Mouse (Mus musculus): Measurements from ENCODE around the gene Erbb3. TPM values are rescaled to one million over a fixed set of nuclear protein-coding genes. Genes with fewer than 3 reads are reported as not detected.

Erbb3 gene
- polyA plus RNA-seq, 1 experiment from 2014 or later: 20.9 TPM

DNA sequence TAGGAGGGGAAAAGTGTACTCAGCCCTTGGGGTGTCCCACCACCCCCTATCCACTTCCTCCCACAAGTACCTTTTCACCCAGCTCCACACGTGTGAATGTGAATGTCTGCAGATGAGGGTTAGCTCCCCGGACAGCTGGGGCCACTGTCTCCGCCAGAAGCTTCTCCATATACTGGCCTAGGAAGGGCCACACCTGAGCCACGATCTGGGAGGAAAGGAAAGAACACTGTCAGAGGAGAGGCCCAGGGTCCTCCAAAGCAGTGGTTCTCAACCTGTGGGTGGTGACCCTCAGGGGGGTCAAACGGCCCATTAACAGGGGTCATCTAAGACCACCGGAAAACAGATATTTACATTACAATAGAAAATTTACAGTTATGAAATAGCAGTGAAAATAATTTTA lies 67.1 kb downstream of the Erbb3 start:
- no peak for ATAC-seq (ENCODE audit: insufficient number of reproducible peaks, insufficient read depth, low FRiP score, low TSS enrichment)
- H3K9ac ChIP-seq: no peak overlapping the region
- peaks cover 36% of the 10 kb centered on the region for H3K27me3 ChIP-seq
- peaks cover 21% of the 10 kb centered on the region for H3K36me3 ChIP-seq
- no peak overlapping the region for H3K4me2 ChIP-seq (replicated peaks)
- H3K27ac ChIP-seq: no peak overlapping the region
- peaks cover 16% of the 10 kb centered on the region; the same call in 1 of the 2 replicates for H3K4me1 ChIP-seq
- no peaks in the 10 kb centered on the region for H3K9me3 ChIP-seq
- 74% methylated on average over 6 of the region's 6 CpGs for WGBS
- H3K4me3 ChIP-seq: no peak overlapping the region

DNA sequence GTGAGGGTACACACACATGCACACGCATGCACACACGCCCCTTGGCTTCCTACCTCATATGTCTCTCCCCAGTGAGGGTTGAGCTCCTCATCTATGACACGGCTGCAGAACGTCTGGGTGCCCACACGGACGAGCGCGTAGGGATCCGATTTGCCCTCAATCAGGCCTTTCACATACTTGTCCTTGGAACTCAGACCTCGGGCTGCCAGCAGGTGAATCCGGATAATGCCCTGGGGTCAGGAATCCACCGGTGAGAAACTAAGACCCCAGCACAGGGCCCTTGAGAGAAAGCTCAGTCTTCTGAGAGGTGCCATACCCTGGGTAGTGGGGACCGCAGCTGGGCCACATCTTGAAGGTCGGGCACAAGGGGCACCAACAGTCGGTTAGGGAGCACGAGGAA lies 68.9 kb downstream of the Erbb3 start:
- Histone ChIP-seq H3K27ac (no peak overlapping the region), H3K4me3 (no peak overlapping the region), H3K9ac (0 out of 2 replicates have a peak overlapping the region, but pooled peaks have one; percentile 9), H3K9me3 (no peaks in the 10 kb centered on the region), H3K36me3 (peaks cover 31% of the 10 kb centered on the region), H3K27me3 (peaks cover 49% of the 10 kb centered on the region), H3K4me2 (replicated peaks) (no peak overlapping the region), H3K4me1 (peaks cover 16% of the 10 kb centered on the region; the same call in 1 of the 2 replicates)
- no peak for ATAC-seq (ENCODE audit: insufficient number of reproducible peaks, insufficient read depth, low FRiP score, low TSS enrichment)
- 83% methylated on average over 16 of the region's 16 CpGs for WGBS

DNA sequence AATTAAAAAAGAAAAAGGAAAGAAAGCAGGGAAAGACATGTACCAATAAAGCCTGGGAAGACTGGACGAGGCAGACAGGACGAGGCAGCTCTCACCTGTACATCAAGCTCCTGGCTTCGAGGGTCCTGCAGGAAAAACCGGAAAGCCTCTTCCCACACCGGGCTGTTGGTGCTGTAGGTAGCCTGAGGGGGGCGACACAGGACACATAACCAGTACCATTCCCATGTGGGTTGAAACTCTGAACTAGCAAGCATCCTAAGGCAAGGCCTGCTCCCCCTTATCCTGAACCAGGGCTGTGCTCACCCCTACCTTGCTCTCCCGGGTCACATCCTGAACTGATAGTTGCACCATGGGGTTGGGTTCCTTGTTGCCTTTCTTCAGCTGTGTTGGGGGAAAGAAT lies 70.6 kb downstream of the Erbb3 start:
- Histone ChIP-seq H3K9me3 (no peaks in the 10 kb centered on the region), H3K4me3 (no peak overlapping the region), H3K4me1 (0 out of 2 replicates have a peak, but pooled peaks cover 4% of the 10 kb centered on the region), H3K9ac (no peak overlapping the region), H3K27me3 (peaks cover 49% of the 10 kb centered on the region), H3K4me2 (replicated peaks) (no peak overlapping the region), H3K36me3 (peaks cover 39% of the 10 kb centered on the region), H3K27ac (no peak overlapping the region)
- no peak for ATAC-seq (ENCODE audit: insufficient number of reproducible peaks, insufficient read depth, low FRiP score, low TSS enrichment)
- WGBS: 65% methylated on average over 7 of the region's 7 CpGs

Small RNA genes within 50 kb of the gene (microRNA-seq; reads per million reads assigned to microRNA genes)
- gene Gm47275: not detected
- 0.73 reads per million for gene Mir6917

Other genes with a start within 250 kb of the Erbb3 start
- gene Coq10a, start 220.7 kb downstream of the Erbb3 start, polyA plus RNA-seq (2016; fragmentation: Nextera tagmentation; extraction: Ambion mirVana): 15.0 and 17.9 TPM in 2 replicates
- gene Ankrd52, start 212.5 kb downstream of the Erbb3 start, polyA plus RNA-seq (2016; fragmentation: Nextera tagmentation; extraction: Ambion mirVana): 14.8 and 15.4 TPM in 2 replicates
- gene Slc39a5, start 188.4 kb downstream of the Erbb3 start, polyA plus RNA-seq (2016; fragmentation: Nextera tagmentation; extraction: Ambion mirVana): 0.33 TPM in 1 of 2 replicates, not detected in the other
- gene Nabp2, start 178.2 kb downstream of the Erbb3 start, polyA plus RNA-seq (2016; fragmentation: Nextera tagmentation; extraction: Ambion mirVana): 67.6 and 70.1 TPM in 2 replicates
- gene Rnf41, start 178.0 kb downstream of the Erbb3 start, polyA plus RNA-seq (2016; fragmentation: Nextera tagmentation; extraction: Ambion mirVana): 44.5 and 50.5 TPM in 2 replicates
- 121 and 125 TPM in 2 replicates for gene Smarcc2, start 130.4 kb downstream of the Erbb3 start, polyA plus RNA-seq (2016; fragmentation: Nextera tagmentation; extraction: Ambion mirVana)
- gene Myl6, start 95.5 kb downstream of the Erbb3 start, polyA plus RNA-seq (2016; fragmentation: Nextera tagmentation; extraction: Ambion mirVana): 877 and 907 TPM in 2 replicates
- 3.2 and 3.9 TPM in 2 replicates for gene Myl6b, start 91.0 kb downstream of the Erbb3 start, polyA plus RNA-seq (2016; fragmentation: Nextera tagmentation; extraction: Ambion mirVana)
- gene Esyt1, start 63.8 kb downstream of the Erbb3 start, polyA plus RNA-seq (2016; fragmentation: Nextera tagmentation; extraction: Ambion mirVana): 29.2 and 30.7 TPM in 2 replicates
- 18.8 and 19.4 TPM in 2 replicates for gene Zc3h10, start 41.9 kb downstream of the Erbb3 start, polyA plus RNA-seq (2016; fragmentation: Nextera tagmentation; extraction: Ambion mirVana)
- gene Rpl41, start 40.3 kb downstream of the Erbb3 start, polyA plus RNA-seq (2016; fragmentation: Nextera tagmentation; extraction: Ambion mirVana): 3,271 and 3,412 TPM in 2 replicates
- gene Pa2g4, start 23.7 kb downstream of the Erbb3 start, polyA plus RNA-seq (2016; fragmentation: Nextera tagmentation; extraction: Ambion mirVana): 189 and 192 TPM in 2 replicates
- 668 and 696 TPM in 2 replicates for gene Rps26, start 37.1 kb upstream of the Erbb3 start, polyA plus RNA-seq (2016; fragmentation: Nextera tagmentation; extraction: Ambion mirVana)
- 5.5 and 6.6 TPM in 2 replicates for gene Ikzf4, start 56.3 kb upstream of the Erbb3 start, polyA plus RNA-seq (2016; fragmentation: Nextera tagmentation; extraction: Ambion mirVana)
- 18.5 and 19.5 TPM in 2 replicates for gene Suox, start 84.4 kb upstream of the Erbb3 start, polyA plus RNA-seq (2016; fragmentation: Nextera tagmentation; extraction: Ambion mirVana)
- gene Rab5b, start 106.6 kb upstream of the Erbb3 start, polyA plus RNA-seq (2016; fragmentation: Nextera tagmentation; extraction: Ambion mirVana): 80.0 and 85.6 TPM in 2 replicates
- 26.3 and 48.0 TPM in 2 replicates for gene Pmel, start 114.5 kb upstream of the Erbb3 start, polyA plus RNA-seq (2016; fragmentation: Nextera tagmentation; extraction: Ambion mirVana)
- 134 and 143 TPM in 2 replicates for gene Cdk2, start 115.4 kb upstream of the Erbb3 start, polyA plus RNA-seq (2016; fragmentation: Nextera tagmentation; extraction: Ambion mirVana)
- gene Dgka, start 155.2 kb upstream of the Erbb3 start, polyA plus RNA-seq (2016; fragmentation: Nextera tagmentation; extraction: Ambion mirVana): 9.3 and 10.4 TPM in 2 replicates
- gene Pym1, start 158.2 kb upstream of the Erbb3 start, polyA plus RNA-seq (2016; fragmentation: Nextera tagmentation; extraction: Ambion mirVana): 48.9 and 53.1 TPM in 2 replicates
- gene Mmp19, start 201.3 kb upstream of the Erbb3 start, polyA plus RNA-seq (2016; fragmentation: Nextera tagmentation; extraction: Ambion mirVana): 0.42 and 0.93 TPM in 2 replicates
- gene Dnajc14, start 214.4 kb upstream of the Erbb3 start, polyA plus RNA-seq (2016; fragmentation: Nextera tagmentation; extraction: Ambion mirVana): 55.6 and 60.5 TPM in 2 replicates
- 24.8 and 25.7 TPM in 2 replicates for gene Tmem198b, start 214.7 kb upstream of the Erbb3 start, polyA plus RNA-seq (2016; fragmentation: Nextera tagmentation; extraction: Ambion mirVana)
- gene Sarnp, start 227.7 kb upstream of the Erbb3 start, polyA plus RNA-seq (2016; fragmentation: Nextera tagmentation; extraction: Ambion mirVana): 227 and 230 TPM in 2 replicates
- 31.5 and 35.5 TPM in 2 replicates for gene Ormdl2, start 232.0 kb upstream of the Erbb3 start, polyA plus RNA-seq (2016; fragmentation: Nextera tagmentation; extraction: Ambion mirVana)

Data from embryonic facial prominence, embryonic 12.5 days (tissue).